ENCODE assay signal across 8 mouse cellular contexts in the genomic region with DNA sequence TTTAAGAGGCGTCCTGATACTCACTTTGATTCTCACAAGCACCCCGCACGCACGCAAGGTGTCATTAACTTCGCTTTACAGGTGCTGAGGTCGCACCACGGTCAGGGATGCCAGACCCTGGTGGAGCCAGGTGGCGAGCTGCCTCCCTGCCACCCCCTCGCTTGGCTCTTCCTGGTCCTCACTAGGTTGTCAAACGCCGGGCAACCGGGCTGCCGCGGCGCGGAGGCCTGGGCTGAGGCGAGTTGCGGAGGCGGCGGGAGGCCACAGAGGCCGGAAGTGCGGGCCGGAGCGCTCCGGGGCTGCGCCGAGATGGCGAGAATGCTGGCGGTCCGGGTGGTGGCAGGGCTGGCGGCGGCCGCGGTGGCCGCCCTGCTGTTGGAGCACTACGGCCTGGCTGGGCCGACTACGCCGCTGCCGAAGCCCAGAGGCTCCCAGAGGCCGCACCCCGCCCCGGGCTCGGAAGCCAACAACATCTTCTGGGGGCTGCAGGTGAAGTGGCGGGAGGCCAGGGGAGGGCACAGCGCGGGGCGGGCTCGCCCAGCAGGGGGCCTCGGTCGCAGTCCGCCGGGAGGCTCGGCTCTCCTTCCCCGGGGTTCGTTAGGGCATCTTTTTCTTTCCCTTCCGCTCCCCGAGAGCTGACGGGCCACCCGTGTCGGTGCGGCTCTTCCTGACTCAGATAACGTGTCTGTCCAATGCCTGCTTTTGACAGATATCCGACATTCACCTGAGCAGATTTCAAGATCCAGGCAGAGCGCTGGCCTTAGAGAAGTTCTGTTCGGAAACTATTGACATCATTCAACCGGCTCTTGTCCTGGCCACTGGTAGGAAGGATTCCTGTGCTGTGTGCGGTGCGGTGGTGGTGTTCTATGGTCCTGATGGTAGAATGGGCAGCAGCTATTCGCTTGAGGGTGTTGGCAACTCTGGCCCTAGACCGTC. TPM values are rescaled to one million over a fixed set of nuclear protein-coding genes. Genes with fewer than 3 reads are reported as not detected.
DNase-seq lines count a peak whose midpoint lies in the region; ATAC-seq and TF ChIP-seq lines count a peak whose summit lies in the region.

A gene (plus strand): TSS at position 28 of the 936 bp plus-strand sequence.

- peak; percentile 32 for TF ChIP-seq CTCF in heart, postnatal 0 days (IDR thresholded peaks at IDR 0.05; ENCODE audit: low read depth)
- TF ChIP-seq CTCF in liver, postnatal 0 days (IDR thresholded peaks at IDR 0.05; ENCODE audit: low read depth): peak; percentile 64
- TF ChIP-seq CTCF in testis, adult 2 months (IDR thresholded peaks at IDR 0.05; ENCODE audit: control insufficient read depth, insufficient read depth, insufficient replicate concordance, low read depth, low read length): no peak

- peaks cover 2 to 3% of the 10 kb centered on the region in 2 experiments; a peak in 1 of 4 replicates for H3K4me1 ChIP-seq in ES-E14 (ENCODE audit: control insufficient read depth in 2 of 2, insufficient read depth in 2 of 2, low read length in 2 of 2, poor library complexity in 1 of 2)
- no peaks in the 10 kb centered on the region for H3K4me1 ChIP-seq in forebrain, embryonic 14.5 days (ENCODE audit: control insufficient read depth, insufficient read depth, low read length)
- no peaks in the 10 kb centered on the region for H3K4me1 ChIP-seq in heart, postnatal 0 days (ENCODE audit: control insufficient read depth, insufficient read depth)
- H3K4me1 ChIP-seq in liver, postnatal 0 days (ENCODE audit: insufficient read depth): peaks cover 15% of the 10 kb centered on the region
- peaks cover 3% of the 10 kb centered on the region; the same call in 1 of the 2 replicates for H3K4me1 ChIP-seq in neural tube, embryonic 13.5 days (replicated peaks)
- peaks cover 10% of the 10 kb centered on the region for H3K4me1 ChIP-seq in testis, adult 2 months (ENCODE audit: control insufficient read depth, insufficient read depth, low read length)

- peak; percentile 10; the same call in 1 of the 2 replicates for TF ChIP-seq POLR2A in testis, adult 2 months (IDR thresholded peaks at IDR 0.05; ENCODE audit: control insufficient read depth, low read depth, low read length)

- H3K9ac ChIP-seq in ES-E14 (ENCODE audit: insufficient read depth, low read depth, low read length, poor library complexity, severe bottlenecking): peak within 1 kb of the TSS; percentile 79
- H3K9ac ChIP-seq in forebrain, embryonic 14.5 days (ENCODE audit: low read length): peak within 1 kb of the TSS; percentile 89
- H3K9ac ChIP-seq in heart, postnatal 0 days (replicated peaks; ENCODE audit: low read depth, low read length): peak within 1 kb of the TSS; percentile 81
- peak within 1 kb of the TSS; percentile 84 for H3K9ac ChIP-seq in liver, postnatal 0 days (replicated peaks)
- H3K9ac ChIP-seq in neural tube, embryonic 13.5 days: peak within 1 kb of the TSS; percentile 90

- H3K36me3 ChIP-seq in ES-E14 (ENCODE audit: control insufficient read depth, insufficient read depth, low read length, poor library complexity, severe bottlenecking): no peaks in the 10 kb centered on the region
- H3K36me3 ChIP-seq in forebrain, embryonic 14.5 days (ENCODE audit: control insufficient read depth, insufficient read depth, low read length): no peaks in the 10 kb centered on the region
- H3K36me3 ChIP-seq in heart, postnatal 0 days (replicated peaks; ENCODE audit: control insufficient read depth, insufficient read depth, low read length): no peaks in the 10 kb centered on the region
- H3K36me3 ChIP-seq in liver, postnatal 0 days (replicated peaks; ENCODE audit: insufficient read depth, low read length): no peaks in the 10 kb centered on the region
- peaks cover 10% of the 10 kb centered on the region; the same call in 1 of the 2 replicates for H3K36me3 ChIP-seq in neural tube, embryonic 13.5 days
- H3K36me3 ChIP-seq in testis, adult 2 months (ENCODE audit: control insufficient read depth, insufficient read depth, low read length): no peaks in the 10 kb centered on the region

- DNase-seq in ES-E14 (ENCODE audit: low read depth, low spot score): no peak
- DNase-seq in cerebellum, adult 11 months: peak; percentile 74
- DNase-seq in forebrain, embryonic 14.5 days (ENCODE audit: low spot score): peak; percentile 48
- DNase-seq in heart, postnatal 0 days (ENCODE audit: low spot score): peak; percentile 45
- peak; percentile 65 to 82 for DNase-seq in kidney, postnatal 36 days
- peak; percentile 84 for DNase-seq in liver, postnatal 0 days

- peak within 1 kb of the TSS; percentile 77 to 85 for H3K4me3 ChIP-seq in ES-E14 (ENCODE audit: insufficient read depth in 1 of 2, low read depth in 1 of 2, low read length in 2 of 2, poor library complexity in 1 of 2, severe bottlenecking in 1 of 2)
- H3K4me3 ChIP-seq in forebrain, embryonic 14.5 days (ENCODE audit: low read depth, low read length): peak within 1 kb of the TSS; percentile 75
- peak within 1 kb of the TSS; percentile 75 for H3K4me3 ChIP-seq in heart, postnatal 0 days (ENCODE audit: low read depth, low read length)
- peak within 1 kb of the TSS; percentile 87 for H3K4me3 ChIP-seq in liver, postnatal 0 days (ENCODE audit: low read depth, low read length)
- H3K4me3 ChIP-seq in neural tube, embryonic 13.5 days: peak within 1 kb of the TSS; percentile 72
- peak within 1 kb of the TSS; percentile 95 for H3K4me3 ChIP-seq in testis, adult 2 months (ENCODE audit: control insufficient read depth, low read depth, low read length)

- H3K27me3 ChIP-seq in forebrain, embryonic 14.5 days (replicated peaks; ENCODE audit: control insufficient read depth, insufficient read depth, low read length): no peaks in the 10 kb centered on the region
- no peaks in the 10 kb centered on the region for H3K27me3 ChIP-seq in heart, postnatal 0 days (ENCODE audit: control insufficient read depth, insufficient read depth, low read length)
- H3K27me3 ChIP-seq in liver, postnatal 0 days (ENCODE audit: insufficient read depth, low read length): no peaks in the 10 kb centered on the region
- H3K27me3 ChIP-seq in neural tube, embryonic 13.5 days: no peaks in the 10 kb centered on the region
- H3K27me3 ChIP-seq in testis, adult 2 months (ENCODE audit: control insufficient read depth, insufficient read depth, low read length): no peaks in the 10 kb centered on the region

- H3K27ac ChIP-seq in ES-E14 (ENCODE audit: insufficient read depth, low read depth, low read length, poor library complexity, severe bottlenecking): no peak within 1 kb of the TSS
- H3K27ac ChIP-seq in forebrain, embryonic 14.5 days (ENCODE audit: low read depth, low read length): peak within 1 kb of the TSS; percentile 72
- peak within 1 kb of the TSS; percentile 69 for H3K27ac ChIP-seq in heart, postnatal 0 days (ENCODE audit: low read depth)
- peak within 1 kb of the TSS; percentile 93 for H3K27ac ChIP-seq in liver, postnatal 0 days (ENCODE audit: low read depth)
- H3K27ac ChIP-seq in neural tube, embryonic 13.5 days (replicated peaks): peak within 1 kb of the TSS; percentile 91
- peak within 1 kb of the TSS; percentile 88 for H3K27ac ChIP-seq in testis, adult 2 months (ENCODE audit: control insufficient read depth, insufficient read depth, low read depth, low read length)

- WGBS in forebrain, embryonic 14.5 days: under 1% methylated on average over 58 of the region's 71 CpGs
- WGBS in heart, postnatal 0 days: 1% methylated on average over 57 of the region's 71 CpGs
- 2% methylated on average over 63 of the region's 71 CpGs for WGBS in liver, postnatal 0 days (ENCODE audit: insufficient replicate concordance)
- WGBS in neural tube, embryonic 13.5 days: under 1% methylated on average over 67 of the region's 71 CpGs

- peak within 1 kb of the TSS; percentile 91 for H3K4me2 ChIP-seq in forebrain, embryonic 14.5 days (ENCODE audit: low read length)
- peak within 1 kb of the TSS; percentile 92 for H3K4me2 ChIP-seq in heart, postnatal 0 days (ENCODE audit: low read depth, low read length)
- peak within 1 kb of the TSS; percentile 94 for H3K4me2 ChIP-seq in liver, postnatal 0 days (ENCODE audit: low read depth, low read length)
- H3K4me2 ChIP-seq in neural tube, embryonic 13.5 days: peak within 1 kb of the TSS; percentile 81

- in situ Hi-C loops in ES-E14 (cut with MboI; ENCODE audit: low sequenced_read_pairs in 2 of 2, unreplicated experiment in 2 of 2): no loop called here

- H3K9me3 ChIP-seq in ES-E14 (ENCODE audit: control insufficient read depth, insufficient read depth, low read depth, low read length): no peaks in the 10 kb centered on the region
- H3K9me3 ChIP-seq in forebrain, embryonic 14.5 days (replicated peaks; ENCODE audit: control insufficient read depth, low read length): no peaks in the 10 kb centered on the region
- no peaks in the 10 kb centered on the region for H3K9me3 ChIP-seq in heart, postnatal 0 days (replicated peaks; ENCODE audit: control insufficient read depth, low read length)
- H3K9me3 ChIP-seq in liver, postnatal 0 days (ENCODE audit: low read length): no peaks in the 10 kb centered on the region
- no peaks in the 10 kb centered on the region for H3K9me3 ChIP-seq in neural tube, embryonic 13.5 days

- ATAC-seq in forebrain, embryonic 14.5 days: peak; percentile 78
- ATAC-seq in heart, postnatal 0 days (ENCODE audit: insufficient read depth, low read depth): peak; percentile 84
- ATAC-seq in liver, postnatal 0 days: peak; percentile 82
- peak; percentile 83 for ATAC-seq in neural tube, embryonic 13.5 days (ENCODE audit: low read depth)

- TF ChIP-seq EP300 in heart, postnatal 0 days (IDR thresholded peaks at IDR 0.05; ENCODE audit: low read depth): no peak
- TF ChIP-seq EP300 in liver, postnatal 0 days (IDR thresholded peaks at IDR 0.05; ENCODE audit: low read depth): peak; percentile 49; the same call in 1 of the 2 replicates

TF ChIP-seq in ES-E14, 5 proteins besides CTCF, POLR2A, EP300 and RAD21:
- TF ChIP-seq ZNF384 (IDR thresholded peaks at IDR 0.05; ENCODE audit: low read depth, low read length) (no peak), HCFC1 (IDR thresholded peaks at IDR 0.05; ENCODE audit: borderline replicate concordance, insufficient read depth, low read length) (no peak)

RNA-seq across cellular contexts. Expression of the gene that starts here (rescaled TPM):
- 3.6 and 5.0 TPM in 2 replicates for total RNA-seq in ES-E14 (2012; rRNA removed)
- 7.9 and 9.1 TPM in 2 replicates for polyA plus RNA-seq in forebrain, embryonic 14.5 days (2014; fragmentation: Nextera tagmentation; extraction: Ambion mirVana)
- total RNA-seq in heart, postnatal 0 days (2014; rRNA removed; ENCODE audit: low replicate concordance): 3.3 and 8.9 TPM in 2 replicates
- 2.4 and 2.7 TPM in 2 replicates for polyA plus RNA-seq in heart, postnatal 0 days (2015; fragmentation: Nextera tagmentation; extraction: Ambion mirVana)
- 2.9 and 3.2 TPM in 2 replicates for polyA plus RNA-seq in liver, postnatal 0 days (2015; fragmentation: Nextera tagmentation; extraction: Ambion mirVana)
- 13.0 and 14.0 TPM in 2 replicates for polyA plus RNA-seq in neural tube, embryonic 13.5 days (2015; fragmentation: Nextera tagmentation; extraction: Ambion mirVana)
- 2.2 and 3.6 TPM in 2 replicates for polyA plus RNA-seq in testis, adult 2 months (2012; rRNA removed)
